Mouse (Mus musculus): ENCODE results near the gene Fntb.
A peak's percentile ranks its signal among the peaks of the same experiment; 100 is the strongest.

Fntb gene

GRCm38 (mm10) chr12:76954698-76955423 lies 189.5 kb downstream of the Fntb start:
- DNase-seq (ENCODE audit: low spot score in 2 of 2) = no peak

- DNase-seq (ENCODE audit: low spot score in 2 of 2) = no peak
These were observed 192.3 kb downstream of the Fntb start for GRCm38 (mm10) chr12:76957688-76958087.

- DNase-seq (ENCODE audit: low spot score in 2 of 2) = no peak
These were observed 195.9 kb downstream of the Fntb start for GRCm38 (mm10) chr12:76961052-76961931.

GRCm38 (mm10) chr12:76961932-76962891 lies 196.8 kb downstream of the Fntb start, which contains the start of gene Max:
Gene Max, minus strand, starts transcription at chr12:76962201.
- DNase-seq (ENCODE audit: low spot score in 2 of 2) = peak; percentile 94 to 97

- DNase-seq (ENCODE audit: low spot score in 2 of 2) = no peak
These were observed 199.7 kb downstream of the Fntb start for GRCm38 (mm10) chr12:76965089-76965488.

- DNase-seq (ENCODE audit: low spot score in 2 of 2) = no peak
These were observed 200.5 kb downstream of the Fntb start for GRCm38 (mm10) chr12:76965876-76966275.
